Mouse (Mus musculus): ENCODE measurements at regions not wholly inside any gene's neighbourhood (a gene's known extent, or its start where the extent isn't known, plus 50 kb on each side); places are given as distances from the start of the nearest gene placed in this dataset.
"Not testable (repeated sequence)": the region's sequence is repeated elsewhere in the genome, so short reads cannot be mapped to it uniquely, and the experiment has no call there.

DNA sequence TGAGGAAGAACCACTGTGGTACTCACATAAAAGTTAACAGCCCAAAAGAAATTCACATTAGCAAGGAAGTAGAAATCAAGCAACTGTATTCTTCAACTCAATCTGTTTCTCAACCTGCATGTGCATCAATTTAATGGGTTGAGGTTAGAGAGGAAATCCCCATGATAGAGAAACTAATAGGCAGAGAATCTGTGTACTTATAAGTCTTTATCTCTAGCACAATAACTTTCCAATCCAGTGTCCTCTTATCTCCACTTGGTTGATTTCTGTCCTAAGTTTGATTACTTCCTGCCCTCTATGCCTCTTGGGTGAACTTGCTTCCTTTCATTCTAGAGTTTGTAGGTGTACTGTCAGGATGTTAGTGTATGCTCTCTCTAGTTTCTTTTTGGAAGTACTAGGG, 925.6 kb upstream of the Zfp386 start:
- DNase-seq, result no peak

GRCm38 (mm10) chr12:115132930-115133329, 914.6 kb upstream of the Zfp386 start:
- DNase-seq, result not testable (repeated sequence)

GRCm38 (mm10) chr12:115145407-115145806, 902.1 kb upstream of the Zfp386 start:
- DNase-seq, result not testable (repeated sequence)

GRCm38 (mm10) chr12:115146471-115146870, 901.1 kb upstream of the Zfp386 start:
- peak; percentile 14 to 39 for DNase-seq

DNA sequence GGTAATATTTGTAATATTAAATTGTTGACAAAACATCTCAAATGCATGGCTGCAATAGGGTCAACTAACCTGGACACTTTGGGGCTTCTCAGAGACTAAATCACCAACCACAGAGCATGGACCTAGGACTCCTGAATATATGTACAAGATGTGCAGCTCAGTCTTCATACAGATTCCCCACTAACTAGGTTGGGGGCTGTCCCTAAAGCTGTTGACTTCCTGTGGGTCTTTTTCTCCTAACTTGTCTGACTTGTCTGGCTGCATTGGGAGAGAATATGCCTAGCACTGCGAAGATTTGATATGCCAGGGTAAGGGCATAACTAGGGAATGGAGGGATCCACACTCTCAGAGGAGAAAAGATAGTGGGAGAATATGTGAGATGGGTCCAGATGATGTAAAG, 895.6 kb upstream of the Zfp386 start:
- not testable (repeated sequence) for DNase-seq

DNA sequence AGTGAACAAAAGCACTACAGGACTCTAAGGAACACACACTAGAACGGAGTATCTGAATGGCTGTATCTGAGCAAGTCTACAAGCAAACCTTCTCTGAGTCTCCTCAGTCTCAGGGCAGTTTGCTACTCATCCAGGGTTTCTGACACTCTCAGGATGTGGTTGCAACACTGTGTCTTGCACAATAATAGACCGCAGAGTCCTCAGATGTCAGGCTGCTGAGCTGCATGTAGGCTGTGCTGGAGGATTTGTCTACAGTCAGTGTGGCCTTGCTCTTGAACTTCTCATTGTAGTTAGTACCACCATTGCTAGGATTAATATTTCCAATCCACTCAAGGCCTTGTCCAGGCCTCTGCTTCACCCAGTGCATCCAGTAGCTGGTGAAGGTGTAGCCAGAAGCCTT, 889.3 kb upstream of the Zfp386 start:
- not testable (repeated sequence) for DNase-seq

- DNase-seq, result not testable (repeated sequence)
Measured at GRCm38 (mm10) chr12:115158717-115159232, 888.7 kb upstream of the Zfp386 start.

DNA sequence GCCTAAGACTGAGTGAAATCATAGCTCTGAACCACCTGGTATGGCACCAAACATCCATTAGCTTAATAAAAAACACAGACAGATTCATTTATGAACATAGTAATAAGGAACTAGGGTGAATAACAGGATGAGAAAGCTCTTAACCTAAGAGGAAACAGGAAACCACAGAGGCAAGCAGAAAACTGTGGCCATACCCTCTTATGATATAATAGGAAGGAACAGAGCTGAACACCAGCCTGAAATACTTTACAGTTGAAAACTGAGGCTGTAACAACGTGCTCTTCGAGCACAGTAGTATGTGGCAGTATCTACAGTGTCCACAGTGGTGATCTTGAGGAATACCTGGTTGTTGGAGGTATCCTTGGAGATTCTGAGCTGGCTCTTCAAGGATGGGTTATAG, 882.0 kb upstream of the Zfp386 start:
- DNase-seq, result peak; percentile 7 to 13

- DNase-seq, result not testable (repeated sequence)
Measured at GRCm38 (mm10) chr12:115166006-115166405, 881.5 kb upstream of the Zfp386 start.

GRCm38 (mm10) chr12:115193482-115194103, 853.9 kb upstream of the Zfp386 start:
- peak; percentile 7 to 9 for DNase-seq

- no peak for DNase-seq
Measured at GRCm38 (mm10) chr12:115197322-115198117, 850.0 kb upstream of the Zfp386 start.

GRCm38 (mm10) chr12:115207833-115208448, 839.6 kb upstream of the Zfp386 start:
- DNase-seq, result not testable (repeated sequence)

DNA sequence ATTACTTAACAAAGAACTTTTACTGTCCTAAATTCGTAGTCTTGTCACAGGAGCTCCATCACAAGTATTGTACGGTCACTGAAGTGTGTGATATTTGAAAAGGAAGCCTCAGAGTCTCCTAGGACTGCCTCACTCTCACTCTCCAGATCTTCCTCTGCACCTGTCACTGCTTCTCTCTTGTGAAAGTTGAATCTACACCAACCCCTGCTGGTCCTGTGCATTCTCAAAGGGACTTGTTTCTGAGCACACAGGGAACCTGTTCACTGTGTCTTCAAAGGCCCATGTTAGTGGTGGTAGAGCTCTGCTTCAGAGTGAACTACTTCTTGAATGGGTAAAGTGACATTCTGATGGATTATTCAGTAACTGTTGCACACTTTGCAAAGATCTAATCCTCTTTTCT, 824.9 kb upstream of the Zfp386 start:
- no peak for DNase-seq

DNA sequence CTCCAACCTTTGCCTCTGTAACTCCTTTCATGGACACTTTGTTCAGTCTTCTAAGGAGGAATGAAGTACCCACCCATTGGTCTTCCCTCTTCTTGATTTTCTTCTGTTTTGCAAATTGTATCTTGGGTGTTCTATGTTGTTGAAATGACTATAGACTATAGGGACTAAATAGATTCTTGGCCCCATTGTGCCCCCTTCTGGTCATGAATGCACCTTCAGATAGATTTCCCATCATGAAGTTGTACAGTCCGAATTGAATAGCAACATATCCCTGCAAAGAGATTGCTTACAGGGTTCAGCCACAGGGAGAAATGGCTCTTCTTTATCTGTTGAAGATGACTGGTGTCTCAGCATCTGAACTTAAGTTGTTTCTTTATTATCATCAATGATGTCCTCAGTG, 817.6 kb upstream of the Zfp386 start:
- peak in 1 of 2 experiments; percentile 14 for DNase-seq

GRCm38 (mm10) chr12:115242661-115243060, 804.9 kb upstream of the Zfp386 start:
- not testable (repeated sequence) for DNase-seq

GRCm38 (mm10) chr12:115247298-115247697, 800.2 kb upstream of the Zfp386 start:
- not testable (repeated sequence) for DNase-seq

DNA sequence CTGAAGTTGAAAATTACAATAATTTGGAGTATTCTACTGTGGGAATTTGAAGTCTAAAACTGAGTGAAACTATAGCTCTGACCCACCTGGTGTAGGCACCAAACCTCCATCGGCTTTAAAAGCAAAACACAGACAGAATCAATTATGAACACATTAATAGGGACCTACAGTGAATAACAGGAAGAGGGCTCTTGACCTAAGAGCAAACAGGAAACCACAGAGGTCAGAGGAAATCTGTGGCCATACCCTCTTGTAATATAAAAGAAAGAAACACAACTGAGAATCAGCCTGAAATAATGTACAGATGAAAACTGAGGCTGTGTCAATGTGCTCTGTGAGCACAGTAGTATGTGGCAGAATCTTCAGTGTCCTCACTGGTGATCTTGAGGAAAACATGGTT, 789.7 kb upstream of the Zfp386 start:
- no peak for DNase-seq

GRCm38 (mm10) chr12:115258744-115259143, 788.8 kb upstream of the Zfp386 start:
- no peak for DNase-seq

DNA sequence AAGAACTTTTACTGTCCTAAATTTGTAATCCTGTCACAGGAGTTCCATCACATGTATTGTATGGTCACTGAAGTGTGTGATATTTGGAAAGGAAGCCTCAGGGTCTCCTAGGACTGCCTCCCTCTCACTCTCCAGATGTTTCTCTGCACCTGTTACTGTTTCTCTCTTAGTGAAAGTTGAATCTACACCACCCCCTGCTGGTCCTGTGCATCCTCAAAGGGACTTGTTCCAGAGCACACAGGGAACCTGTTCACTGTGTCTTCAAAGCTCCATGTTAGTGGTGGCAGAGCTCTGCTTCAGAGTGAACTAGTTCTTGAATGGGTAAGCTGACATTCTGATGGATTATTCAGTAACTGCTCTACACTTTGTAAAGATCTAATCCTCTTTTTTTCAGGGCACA, 785.1 kb upstream of the Zfp386 start:
- peak; percentile 23 to 29 for DNase-seq

- DNase-seq, result not testable (repeated sequence)
Measured at GRCm38 (mm10) chr12:115276749-115277148, 770.8 kb upstream of the Zfp386 start.

- not testable (repeated sequence) for DNase-seq
Measured at GRCm38 (mm10) chr12:115293772-115294171, 753.8 kb upstream of the Zfp386 start.

DNA sequence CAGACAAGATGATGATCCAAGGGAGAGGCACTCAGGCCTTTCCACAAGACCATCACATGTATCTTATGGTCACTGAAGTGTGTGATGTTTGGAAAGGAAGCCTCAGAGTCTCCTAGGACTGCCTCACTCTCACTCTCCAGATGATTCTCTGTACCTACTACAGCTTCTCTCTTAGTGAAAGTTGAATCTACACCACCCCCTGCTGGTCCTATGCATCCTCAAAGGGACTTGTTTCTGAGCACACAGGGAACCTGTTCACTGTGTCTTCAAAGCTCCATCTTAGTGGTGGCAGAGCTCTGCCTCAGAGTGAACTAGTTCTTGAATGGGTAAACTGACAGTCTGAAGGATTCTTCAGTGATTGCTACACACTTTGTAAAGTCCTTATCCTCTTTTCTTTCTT, 749.5 kb upstream of the Zfp386 start:
- DNase-seq, result peak; percentile 1 to 14

- DNase-seq, result no peak
Measured at GRCm38 (mm10) chr12:115311956-115312355, 735.6 kb upstream of the Zfp386 start.

DNA sequence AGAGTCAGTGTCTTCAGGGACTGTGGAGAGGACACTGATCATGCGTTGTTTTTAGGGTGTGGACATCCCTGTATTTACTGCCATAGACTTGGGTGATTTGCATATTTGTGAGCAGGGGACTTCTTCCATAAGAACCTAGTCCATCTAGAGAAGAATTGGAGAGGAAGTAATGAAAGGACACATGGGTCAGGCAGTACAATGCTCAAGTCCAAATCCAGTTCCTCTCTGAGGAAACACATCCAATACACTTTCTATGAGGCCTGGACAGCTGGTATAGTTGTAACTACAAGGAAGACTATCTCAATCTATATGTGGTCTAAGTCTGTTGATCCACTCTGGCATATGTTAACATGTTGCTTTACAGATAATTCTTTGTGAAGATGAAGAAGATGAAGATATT, 734.9 kb upstream of the Zfp386 start:
- not testable (repeated sequence) for DNase-seq
